17 mouse cellular contexts compared by ENCODE assay signal in genomic region chr16:4638891-4639390, GRCm38 (mm10). TPM values are rescaled to one million over a fixed set of nuclear protein-coding genes. Genes with fewer than 3 reads are reported as not detected.
A peak's percentile ranks its signal among the peaks of the same experiment; 100 is the strongest.
DNase-seq lines count a peak whose midpoint lies in the region; ATAC-seq and TF ChIP-seq lines count a peak whose summit lies in the region.
"Had no signal": no experiment of that assay in that cellular context is flagged by ENCODE, and none has a peak within 500 bp of the region (broad histone marks: within the 10 kb centered on the region; RNA-seq: fewer than 3 reads in every experiment).

No protein-coding gene starts in this region.

- H3K4me1 ChIP-seq in heart, embryonic 13.5 days = peaks cover 75% of the 10 kb centered on the region
- peaks cover 28% of the 10 kb centered on the region for H3K4me1 ChIP-seq in lung, postnatal 0 days (ENCODE audit: insufficient read depth, low read depth, low read length)
- peaks cover 53% of the 10 kb centered on the region for H3K4me1 ChIP-seq in embryonic facial prominence, embryonic 13.5 days

- no peak for TF ChIP-seq EP300 in lung, postnatal 0 days (IDR thresholded peaks at IDR 0.05)

- no peak for ATAC-seq in heart, embryonic 13.5 days (ENCODE audit: extremely low read depth, insufficient number of reproducible peaks, low FRiP score, low TSS enrichment)
- ATAC-seq in lung, postnatal 0 days = no peak
- no peak for ATAC-seq in embryonic facial prominence, embryonic 13.5 days (ENCODE audit: insufficient number of reproducible peaks, insufficient read depth, low FRiP score, low TSS enrichment, low read depth)
- no peak for ATAC-seq in frontal cortex, adult (ENCODE audit: low TSS enrichment)
- ATAC-seq: activated CD4-positive, CD25-positive, alpha-beta regulatory T cell, adult 4 months; CD4-positive, CD25-positive, alpha-beta regulatory T cell, adult 4 months had no signal

- H3K9me3 ChIP-seq in heart, embryonic 13.5 days = no peaks in the 10 kb centered on the region
- no peaks in the 10 kb centered on the region for H3K9me3 ChIP-seq in lung, postnatal 0 days (ENCODE audit: low read length)
- no peaks in the 10 kb centered on the region for H3K9me3 ChIP-seq in embryonic facial prominence, embryonic 13.5 days
- H3K9me3 ChIP-seq: embryonic facial prominence, embryonic 12.5 days; forebrain, embryonic 12.5 days; forebrain, embryonic 15.5 days; heart, embryonic 10.5 days; hindbrain, embryonic 12.5 days; hindbrain, embryonic 15.5 days had no signal

- 0 out of 2 replicates have a peak overlapping the region, but pooled peaks have one; percentile 82 for H3K4me2 ChIP-seq in heart, embryonic 13.5 days
- H3K4me2 ChIP-seq in lung, postnatal 0 days (replicated peaks; ENCODE audit: low read depth, low read length) = no peak overlapping the region
- no peak overlapping the region for H3K4me2 ChIP-seq in embryonic facial prominence, embryonic 13.5 days

- no peak overlapping the region for H3K4me3 ChIP-seq in heart, embryonic 13.5 days
- H3K4me3 ChIP-seq in lung, postnatal 0 days (ENCODE audit: low read depth, low read length) = no peak overlapping the region
- H3K4me3 ChIP-seq in embryonic facial prominence, embryonic 13.5 days = no peak overlapping the region

- peaks cover 5% of the 10 kb centered on the region; the same call in 1 of the 2 replicates for H3K36me3 ChIP-seq in heart, embryonic 13.5 days
- H3K36me3 ChIP-seq in lung, postnatal 0 days (ENCODE audit: insufficient read depth, low read length) = no peaks in the 10 kb centered on the region
- H3K36me3 ChIP-seq in embryonic facial prominence, embryonic 13.5 days = peaks cover 20% of the 10 kb centered on the region
- H3K36me3 ChIP-seq: forebrain, embryonic 15.5 days; hindbrain, embryonic 12.5 days; hindbrain, embryonic 15.5 days had no signal

- no peaks in the 10 kb centered on the region for H3K27me3 ChIP-seq in heart, embryonic 13.5 days (replicated peaks)
- H3K27me3 ChIP-seq in lung, postnatal 0 days (replicated peaks; ENCODE audit: insufficient read depth, low read length) = no peaks in the 10 kb centered on the region
- H3K27me3 ChIP-seq in embryonic facial prominence, embryonic 13.5 days = no peaks in the 10 kb centered on the region
- H3K27me3 ChIP-seq: embryonic facial prominence, embryonic 12.5 days; forebrain, embryonic 15.5 days; hindbrain, embryonic 12.5 days; hindbrain, embryonic 15.5 days had no signal

- H3K9ac ChIP-seq in heart, embryonic 13.5 days = no peak overlapping the region
- H3K9ac ChIP-seq in lung, postnatal 0 days (replicated peaks; ENCODE audit: low read depth) = no peak overlapping the region
- 0 out of 2 replicates have a peak overlapping the region, but pooled peaks have one; percentile 11 for H3K9ac ChIP-seq in embryonic facial prominence, embryonic 13.5 days
- H3K9ac ChIP-seq: embryonic facial prominence, embryonic 12.5 days; forebrain, embryonic 12.5 days; forebrain, embryonic 15.5 days; hindbrain, embryonic 15.5 days had no signal

- no peak for DNase-seq in heart, adult 18-20 months
- DNase-seq in lung, postnatal 0 days (ENCODE audit: low spot score) = no peak
- no peak for DNase-seq in lung, postnatal 14 days
- DNase-seq in adipocyte (ENCODE audit: low spot score) = no peak
- DNase-seq: cerebellum, adult 18-20 months; cerebellum, adult 9-10 months had no signal

- WGBS in heart, embryonic 13.5 days = 57% methylated on average over 3 of the region's 3 CpGs
- 66% methylated on average over 3 of the region's 3 CpGs for WGBS in lung, postnatal 0 days
- 78% methylated on average over 3 of the region's 3 CpGs for WGBS in embryonic facial prominence, embryonic 13.5 days

- TF ChIP-seq CTCF in lung, postnatal 0 days (IDR thresholded peaks at IDR 0.05) = no peak

- no peak overlapping the region for H3K27ac ChIP-seq in heart, embryonic 13.5 days (replicated peaks)
- H3K27ac ChIP-seq in lung, postnatal 0 days (ENCODE audit: low read length) = peak overlapping the region; percentile 9; the same call in 1 of the 2 replicates
- no peak overlapping the region for H3K27ac ChIP-seq in embryonic facial prominence, embryonic 13.5 days
- H3K27ac ChIP-seq: embryonic facial prominence, embryonic 12.5 days; forebrain, embryonic 15.5 days; hindbrain, embryonic 12.5 days; hindbrain, embryonic 15.5 days had no signal

RNA-seq across cellular contexts. Expression of gene Vasn, which starts 0.8 kb away (rescaled TPM):
- 15.2 and 15.8 TPM in 2 replicates for polyA plus RNA-seq in heart, embryonic 13.5 days (2015; fragmentation: Nextera tagmentation; extraction: Ambion mirVana)
- 1 to 10 TPM; 7.7 to 9.7 TPM for total RNA-seq in heart, adult 18-20 months (2021)
- 17.4 and 18.0 TPM in 2 replicates for polyA plus RNA-seq in lung, postnatal 0 days (2015; fragmentation: Nextera tagmentation; extraction: Ambion mirVana)
- polyA plus RNA-seq in embryonic facial prominence, embryonic 13.5 days (2015; fragmentation: Nextera tagmentation; extraction: Ambion mirVana) = 29.2 and 30.2 TPM in 2 replicates

RNA-seq across cellular contexts. Expression of gene Dnaja3, which starts 0.8 kb away (rescaled TPM):
- 65.6 and 72.5 TPM in 2 replicates for polyA plus RNA-seq in heart, embryonic 13.5 days (2015; fragmentation: Nextera tagmentation; extraction: Ambion mirVana)
- total RNA-seq in heart, adult 18-20 months (2021) = 100 to 1,000 TPM; 152 to 155 TPM
- 37.8 and 38.9 TPM in 2 replicates for polyA plus RNA-seq in lung, postnatal 0 days (2015; fragmentation: Nextera tagmentation; extraction: Ambion mirVana)
- 54.0 and 58.7 TPM in 2 replicates for polyA plus RNA-seq in embryonic facial prominence, embryonic 13.5 days (2015; fragmentation: Nextera tagmentation; extraction: Ambion mirVana)

RNA-seq across cellular contexts. Expression of gene Pam16, which starts 14.2 kb away (rescaled TPM):
- 136 and 139 TPM in 2 replicates for polyA plus RNA-seq in heart, embryonic 13.5 days (2015; fragmentation: Nextera tagmentation; extraction: Ambion mirVana)
- total RNA-seq in heart, adult 18-20 months (2021) = 100 to 1,000 TPM; 154 TPM
- 76.2 and 78.4 TPM in 2 replicates for polyA plus RNA-seq in lung, postnatal 0 days (2015; fragmentation: Nextera tagmentation; extraction: Ambion mirVana)
- polyA plus RNA-seq in embryonic facial prominence, embryonic 13.5 days (2015; fragmentation: Nextera tagmentation; extraction: Ambion mirVana) = 71.0 and 99.5 TPM in 2 replicates

RNA-seq across cellular contexts. Expression of gene Coro7, which starts 40.6 kb away (rescaled TPM):
- polyA plus RNA-seq in heart, embryonic 13.5 days (2015; fragmentation: Nextera tagmentation; extraction: Ambion mirVana) = 15.2 and 16.9 TPM in 2 replicates
- total RNA-seq in heart, adult 18-20 months (2021) = 10 to 100 TPM; 12.7 to 14.2 TPM
- 8.7 and 9.0 TPM in 2 replicates for polyA plus RNA-seq in lung, postnatal 0 days (2015; fragmentation: Nextera tagmentation; extraction: Ambion mirVana)
- polyA plus RNA-seq in embryonic facial prominence, embryonic 13.5 days (2015; fragmentation: Nextera tagmentation; extraction: Ambion mirVana) = 16.9 and 17.0 TPM in 2 replicates

RNA-seq across cellular contexts. Expression of gene Glis2, which starts 44.4 kb away (rescaled TPM):
- polyA plus RNA-seq in heart, embryonic 13.5 days (2015; fragmentation: Nextera tagmentation; extraction: Ambion mirVana) = 19.9 and 23.5 TPM in 2 replicates
- total RNA-seq in heart, adult 18-20 months (2021) = 1 to 10 TPM; 6.2 to 8.5 TPM
- 20.7 and 26.5 TPM in 2 replicates for polyA plus RNA-seq in lung, postnatal 0 days (2015; fragmentation: Nextera tagmentation; extraction: Ambion mirVana)
- 25.3 and 31.2 TPM in 2 replicates for polyA plus RNA-seq in embryonic facial prominence, embryonic 13.5 days (2015; fragmentation: Nextera tagmentation; extraction: Ambion mirVana)
